Mouse (Mus musculus) adrenal gland, postnatal 36 days (tissue): ENCODE results near the gene Arhgap4. TPM values are rescaled to one million over a fixed set of nuclear protein-coding genes. Genes with fewer than 3 reads are reported as not detected.

Source experiments
- DNase-seq, 2 experiments: peaks; one replicate each; pipeline ENCODE4 v3.0.0; 2021; ENCODE audit warnings: mixed read lengths in 1 of 2
- long read RNA-seq, 2 experiments: library from polyadenylated mRNA; stranded (forward); transcript quantifications; one replicate each; pipeline ENCODE4 v2.0.0; 2021; ENCODE audit warnings: borderline sequencing depth in 2 of 2
- total RNA-seq, 2 experiments: library from RNA; stranded (reverse); gene quantifications; 2 replicates each; pipeline ENCODE4 v1.2.3; 2021

The Arhgap4 gene
- 1 to 10 TPM; 2.9 to 3.0 TPM for total RNA-seq
- long read RNA-seq, experiment 1, partial matches to known transcripts: 3 of 4 reads
- long read RNA-seq, experiment 1, other reads (novel, unspliced or antisense): 0 of 4 reads
- long read RNA-seq, experiment 2, partial matches to known transcripts: 1 of 1 reads
- long read RNA-seq, experiment 2, other reads (novel, unspliced or antisense): 0 of 1 reads

DNA sequence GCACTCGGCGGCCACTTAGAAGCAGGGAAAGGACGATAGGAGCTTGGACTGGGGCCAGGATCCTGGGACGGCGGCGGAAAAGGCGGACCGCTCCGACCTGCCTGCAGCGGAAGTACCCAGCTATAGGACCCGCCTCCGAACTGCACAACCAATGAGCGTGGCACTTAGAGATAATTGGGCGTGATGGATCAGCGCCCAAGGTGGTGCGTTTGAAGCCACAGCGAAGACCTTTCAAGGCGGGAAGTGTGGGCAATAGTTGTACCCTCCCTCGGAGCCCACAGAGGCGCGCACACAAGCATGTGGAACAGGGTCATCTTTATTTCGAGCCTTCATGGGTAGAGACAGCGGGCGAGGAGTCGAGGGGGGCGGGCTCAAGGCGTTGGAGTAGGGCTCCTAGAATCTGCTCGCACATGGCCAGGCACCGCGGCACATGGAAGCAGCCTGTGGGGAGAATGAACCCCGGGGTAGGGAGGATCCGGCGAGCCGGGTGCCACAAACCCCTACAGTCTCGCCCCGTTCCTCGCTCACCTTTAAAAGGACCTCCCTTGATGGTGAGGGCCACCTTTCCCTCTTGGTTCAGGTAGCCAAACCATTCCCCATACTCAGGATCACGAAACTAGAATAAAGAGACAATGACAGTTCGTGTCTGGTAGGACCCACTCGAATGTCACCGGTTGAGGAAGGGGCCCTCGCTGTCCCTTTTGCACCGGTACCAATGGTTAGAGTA, at the start of gene Arhgap4, which contains the start of gene Naa10:
Gene Arhgap4, minus strand, starts transcription at position 48 of the 727 bp plus-strand sequence.
Gene Naa10, minus strand, starts transcription at position 122 of the 727 bp plus-strand sequence.
- peak; percentile 92 to 93 for DNase-seq

DNA sequence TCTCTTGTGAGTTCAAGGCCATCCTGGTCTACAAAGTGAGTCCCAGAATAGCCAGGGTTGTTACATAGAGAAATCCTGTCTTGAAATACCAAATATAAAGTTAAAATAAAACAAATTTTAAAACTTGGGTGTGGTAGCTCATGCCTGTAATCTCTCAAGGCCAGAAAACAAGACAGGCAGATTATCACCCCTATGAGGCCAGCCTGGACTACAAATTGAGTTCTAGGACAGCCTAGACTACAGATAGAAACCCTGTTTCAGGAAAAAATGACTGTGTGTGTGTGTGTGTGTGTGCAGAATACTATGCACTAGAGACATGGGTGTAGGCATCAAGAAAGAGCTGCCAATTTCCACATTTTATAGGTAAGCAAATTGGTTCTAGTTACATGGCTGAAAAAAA, 49.1 kb upstream of the Arhgap4 start:
- DNase-seq: no peak

DNA sequence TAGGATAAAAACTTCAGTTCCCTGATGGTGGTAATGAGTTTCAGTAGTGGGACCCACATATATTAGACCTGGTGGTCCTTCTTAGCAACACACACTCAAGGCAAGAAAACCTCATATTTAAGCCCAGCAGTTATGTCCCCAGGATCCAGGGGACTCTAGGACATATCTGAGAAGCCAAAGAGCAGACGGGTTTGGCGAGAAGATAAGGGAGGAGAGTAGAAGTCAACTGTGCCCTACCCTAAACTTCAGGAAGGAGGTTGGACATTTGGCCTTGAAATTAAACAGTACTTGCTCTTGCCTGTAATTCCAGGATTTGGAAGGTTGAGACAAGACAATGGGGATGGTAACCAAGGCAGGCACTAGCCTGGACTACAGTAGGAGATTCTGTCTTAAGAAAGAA, 48.1 kb upstream of the Arhgap4 start:
- no peak for DNase-seq

DNA sequence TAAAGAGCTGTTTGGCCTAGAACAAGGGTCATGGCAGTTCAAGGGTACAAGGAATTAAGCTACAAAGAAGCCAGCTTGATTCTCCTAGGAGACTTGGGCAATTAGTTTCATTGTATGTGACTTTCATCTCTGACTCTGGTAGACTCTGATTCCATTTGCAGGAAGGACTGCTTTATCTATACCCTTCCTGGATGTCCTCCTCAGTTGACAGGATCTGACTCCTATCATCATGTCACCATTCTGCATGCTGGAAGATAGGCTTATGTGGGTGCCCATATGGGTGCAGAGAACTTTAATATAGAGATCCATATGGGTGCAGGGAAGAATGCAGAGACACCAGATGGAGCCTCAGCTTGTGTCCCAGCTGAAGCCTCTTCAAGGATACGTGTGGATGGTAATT, 47.5 kb upstream of the Arhgap4 start:
- DNase-seq: no peak

DNA sequence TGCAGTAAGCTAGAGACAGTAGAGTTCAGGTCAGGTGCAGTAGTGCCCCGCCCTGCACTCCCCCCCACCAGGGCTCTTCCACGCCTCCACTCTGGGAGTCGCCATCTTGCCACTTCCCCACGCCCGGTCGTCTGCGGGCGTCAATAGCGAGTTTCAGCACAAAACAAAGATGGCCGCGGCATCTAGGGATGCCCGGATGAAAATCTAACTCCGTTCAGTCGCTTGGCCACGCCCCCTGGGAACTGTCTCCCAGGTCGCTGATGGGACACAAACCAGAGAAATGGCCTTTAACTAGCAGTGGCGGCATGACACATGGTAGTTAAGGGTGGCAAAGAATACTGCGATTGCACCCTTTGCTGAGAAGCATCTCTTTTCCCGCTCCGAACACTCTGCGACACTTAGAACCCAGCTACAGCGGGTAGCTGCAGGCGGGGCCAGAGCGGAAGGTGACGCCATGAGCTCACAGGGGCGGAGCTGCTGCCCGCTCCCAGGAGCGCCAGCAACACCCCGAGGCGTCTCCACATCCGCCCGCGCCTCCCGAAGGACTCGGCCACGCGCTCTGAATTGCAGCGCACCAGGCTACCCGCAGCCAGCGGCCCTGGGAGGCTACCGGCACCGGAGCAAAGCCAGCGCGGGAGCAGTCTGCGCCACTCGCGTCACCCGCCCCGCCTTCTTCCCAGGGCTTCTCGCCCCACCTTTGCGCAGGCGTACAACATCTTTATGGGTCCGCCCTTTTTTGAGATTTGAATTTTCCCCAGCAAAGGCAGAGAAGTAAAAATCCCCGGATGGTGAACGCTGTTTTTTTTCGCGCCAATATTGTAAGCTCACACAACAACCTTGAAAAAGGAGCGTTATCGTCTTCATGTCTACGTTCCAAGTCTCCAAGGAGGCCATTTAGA, 45.8 kb upstream of the Arhgap4 start:
- peak; percentile 87 to 88 for DNase-seq

DNA sequence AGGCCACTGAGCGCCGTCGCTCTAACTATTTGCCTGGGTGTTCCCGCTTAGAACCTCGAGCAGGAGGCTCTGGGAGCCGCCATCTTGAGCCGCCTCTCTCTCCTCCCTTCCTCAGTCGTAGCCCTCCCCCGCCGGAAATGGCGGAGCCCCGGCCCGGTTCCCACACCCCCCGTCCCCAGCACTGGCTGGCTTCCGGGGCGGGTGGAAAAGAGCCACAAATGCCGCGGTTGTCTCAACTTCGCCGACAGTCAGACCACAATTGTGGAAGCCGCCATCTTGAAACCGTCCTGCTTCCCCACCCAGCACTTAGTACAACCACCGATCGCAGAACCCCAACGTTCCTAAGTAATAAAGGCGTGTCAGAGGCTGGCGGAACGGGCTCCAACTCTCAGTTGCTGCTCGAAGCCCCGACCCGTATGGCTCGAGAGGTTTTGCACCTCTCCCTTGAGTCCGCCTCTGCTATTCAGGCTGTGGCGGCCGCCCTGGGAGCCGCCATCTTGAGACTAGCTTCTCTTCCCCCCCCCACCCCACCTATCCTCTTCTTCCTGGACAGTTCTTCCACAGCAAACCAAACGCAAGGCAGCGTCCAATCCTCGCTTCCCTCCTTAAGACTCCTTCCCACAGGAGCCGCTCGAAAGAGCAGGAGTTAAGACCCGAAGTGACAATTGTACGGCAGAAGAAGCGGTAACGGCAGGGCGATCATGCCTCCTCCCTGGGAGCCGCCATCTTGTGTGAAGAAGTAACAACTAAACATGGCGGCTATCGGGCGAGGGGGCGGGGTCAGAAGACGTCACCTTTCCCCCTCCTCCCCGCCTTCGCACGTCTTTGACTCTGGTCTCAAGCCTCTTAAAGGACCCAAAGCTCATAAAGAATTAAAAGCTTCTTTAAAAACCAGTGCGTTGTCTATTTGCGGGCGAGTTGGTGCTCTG, 44.8 kb upstream of the Arhgap4 start, which contains the start of gene Hcfc1:
Gene Hcfc1, minus strand, starts transcription at position 110 of the 929 bp plus-strand sequence.
- peak; percentile 92 to 95 for DNase-seq

DNA sequence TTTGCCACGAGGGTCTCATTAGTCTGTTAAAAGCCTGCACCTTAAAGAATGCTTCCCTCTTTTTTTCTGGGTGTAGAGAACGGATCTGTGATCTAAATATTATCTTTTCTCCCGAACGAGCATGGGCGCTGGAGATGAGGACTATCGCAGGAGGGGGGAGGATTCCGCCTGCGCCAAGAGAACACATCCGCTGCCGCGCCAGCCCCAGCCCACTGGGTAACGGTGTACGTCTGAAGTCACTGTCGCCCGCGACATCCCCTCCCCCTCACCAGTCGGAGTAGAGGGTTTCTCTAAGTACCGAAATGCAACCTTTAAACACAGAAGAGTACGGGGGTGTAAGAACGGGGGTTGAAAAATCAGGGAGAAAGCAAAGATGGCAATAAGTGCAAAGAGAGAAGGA, 43.6 kb upstream of the Arhgap4 start:
- peak; percentile 69 to 80 for DNase-seq

DNA sequence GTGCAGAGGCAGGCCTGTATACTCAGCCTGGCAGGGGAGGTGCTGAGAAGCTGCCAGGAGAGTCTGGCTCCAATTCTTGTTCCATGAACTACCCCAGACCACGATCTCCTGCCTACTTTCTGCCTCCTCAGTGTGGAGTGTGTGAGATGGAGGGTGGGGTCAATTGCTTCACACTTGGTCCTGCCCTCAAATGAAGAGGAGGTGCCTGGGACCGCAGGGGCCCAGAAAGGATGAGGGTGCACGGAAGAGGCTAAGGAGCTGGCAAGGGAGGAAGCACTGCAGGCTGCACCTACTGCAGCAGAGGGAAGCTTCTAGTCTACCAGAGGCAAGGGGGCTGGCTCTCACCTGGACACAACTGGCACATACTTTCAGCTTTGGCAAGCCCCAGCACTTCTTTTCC, 42.7 kb upstream of the Arhgap4 start:
- peak in 1 of 2 experiments; percentile 21 for DNase-seq

DNA sequence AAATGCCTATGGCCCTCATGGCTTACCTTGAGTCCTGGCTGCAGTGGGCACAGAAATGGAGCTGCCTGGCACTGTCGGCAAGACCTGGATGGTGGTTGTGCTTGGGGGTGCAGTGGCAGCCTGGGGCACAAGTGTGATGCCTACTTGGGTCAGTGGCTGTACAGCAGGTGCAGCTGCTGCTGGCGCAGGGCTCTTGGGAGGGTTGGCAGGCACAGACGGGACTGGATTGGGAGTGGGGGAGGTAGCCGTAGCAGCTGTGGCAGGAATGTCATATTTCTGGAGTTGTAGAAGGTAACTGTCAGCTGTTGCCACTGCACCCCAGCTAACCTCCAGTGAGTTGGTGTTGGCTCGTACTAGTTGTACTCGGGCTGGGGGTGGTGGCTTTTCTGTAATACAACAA, 33.3 kb upstream of the Arhgap4 start:
- DNase-seq: no peak

DNA sequence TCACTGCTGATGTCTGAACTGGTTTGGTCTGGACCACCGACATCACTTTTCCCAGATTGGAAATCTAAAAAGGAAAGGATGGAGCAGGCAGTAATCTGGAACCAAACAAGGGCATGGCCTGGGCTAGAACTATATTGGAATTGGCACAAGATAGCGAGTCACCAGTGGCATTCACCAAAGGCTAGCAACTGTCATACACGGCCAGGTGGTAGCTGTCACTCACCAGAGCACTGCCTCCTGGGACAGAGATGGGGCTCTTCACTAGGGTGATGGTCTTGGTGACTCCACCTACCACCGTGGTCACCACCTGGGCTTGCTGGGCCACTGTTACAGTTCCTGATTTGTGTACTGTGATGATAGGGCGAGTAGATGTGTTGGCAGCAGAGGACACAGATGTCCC, 30.9 kb upstream of the Arhgap4 start:
- DNase-seq: no peak

DNA sequence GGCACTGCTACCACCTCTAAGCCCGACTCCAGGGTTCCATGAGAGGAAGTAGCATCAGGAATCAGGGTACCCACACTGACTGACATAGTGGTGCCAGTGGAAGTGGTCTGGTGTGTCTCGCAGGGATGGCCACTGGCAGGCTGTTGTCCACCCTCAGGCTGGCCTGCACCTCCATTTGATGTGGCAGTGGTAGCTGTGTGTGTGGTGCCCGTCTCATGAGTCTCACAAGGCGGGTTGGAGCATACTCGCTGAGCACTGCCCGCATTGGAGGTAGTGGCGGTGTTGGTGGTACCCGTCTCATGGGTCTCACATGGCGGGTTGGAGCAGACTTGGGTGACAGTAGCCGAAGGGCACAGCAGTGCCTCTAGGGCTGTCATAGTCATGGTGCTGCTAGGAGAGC, 27.7 kb upstream of the Arhgap4 start:
- DNase-seq: no peak

DNA sequence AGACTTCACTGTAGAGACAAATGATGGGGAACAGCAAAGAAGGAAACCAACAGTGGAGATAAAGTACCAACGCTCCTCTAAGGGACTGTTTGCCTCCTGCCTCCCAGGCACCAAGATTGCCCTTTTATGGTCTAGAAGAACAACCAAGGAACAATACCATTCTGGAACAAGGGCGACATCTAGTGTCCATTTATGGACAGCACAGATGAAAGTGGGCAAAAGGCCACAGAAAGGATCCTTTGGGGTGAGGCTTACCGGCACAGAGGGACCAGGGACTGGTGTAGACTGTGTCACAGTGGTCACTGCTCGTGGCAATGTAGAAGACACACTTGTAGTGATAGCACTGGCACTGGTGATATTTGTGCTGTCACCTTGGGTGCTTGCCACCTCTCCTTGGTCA, 27.0 kb upstream of the Arhgap4 start:
- DNase-seq: peak; percentile 29 to 36

DNA sequence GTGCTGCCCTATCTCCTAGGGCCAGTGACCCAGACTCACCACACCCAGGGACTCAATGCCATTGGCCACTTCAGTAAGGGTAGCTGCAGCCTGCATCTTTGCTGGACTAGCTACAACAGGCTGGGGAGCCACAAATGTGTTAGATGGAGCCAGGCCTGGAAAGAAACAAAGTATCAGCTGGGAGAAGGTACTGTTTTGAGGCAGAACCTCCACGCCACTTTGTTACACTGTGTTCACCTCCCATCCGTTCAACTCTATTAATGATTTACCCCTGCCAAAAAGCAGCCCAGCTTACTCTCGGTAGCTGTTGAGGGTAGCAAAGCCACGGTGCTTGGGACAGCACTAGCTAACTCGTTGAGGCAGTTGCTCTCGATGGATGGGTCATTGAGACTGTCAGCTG, 25.2 kb upstream of the Arhgap4 start:
- DNase-seq: no peak

DNA sequence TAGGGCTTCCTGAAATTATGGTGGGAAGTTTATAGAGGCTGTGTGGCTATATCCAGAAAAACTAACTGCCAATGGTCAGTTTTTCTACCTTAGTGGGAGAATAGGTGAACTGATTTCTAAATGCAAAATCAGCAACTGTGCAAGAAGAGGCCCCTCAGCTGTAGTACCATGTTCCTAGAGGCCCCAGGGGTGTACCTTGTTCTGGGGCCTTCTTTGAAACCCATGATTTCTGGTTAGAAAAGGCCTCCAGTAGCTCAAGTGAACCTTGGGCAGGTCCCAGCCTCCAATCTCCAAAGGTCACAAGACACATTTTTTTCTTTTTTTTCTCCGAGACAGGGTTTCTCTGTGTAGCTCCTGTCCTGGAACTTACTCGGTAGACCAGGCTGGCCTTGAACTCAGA, 20.6 kb upstream of the Arhgap4 start:
- DNase-seq: no peak

DNA sequence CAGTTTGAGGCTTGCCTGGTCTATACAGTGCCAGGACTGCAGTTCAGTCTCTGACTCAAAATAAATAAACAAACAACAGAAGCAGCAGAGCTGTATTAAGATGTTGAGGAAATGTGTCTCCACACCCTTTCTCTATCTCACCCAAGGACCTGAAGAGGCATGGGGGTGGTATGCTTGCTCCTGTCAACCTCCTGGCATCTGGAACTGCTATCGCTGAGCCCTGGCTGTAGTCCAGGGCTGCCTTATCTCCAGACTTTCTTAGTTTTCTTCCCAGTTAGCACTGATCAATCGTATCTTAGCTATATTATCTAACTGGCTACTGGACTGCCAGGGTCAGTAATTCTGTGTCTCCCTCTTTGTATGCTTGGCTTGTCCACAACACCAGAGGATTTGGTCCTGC, 20.2 kb upstream of the Arhgap4 start:
- no peak for DNase-seq

DNA sequence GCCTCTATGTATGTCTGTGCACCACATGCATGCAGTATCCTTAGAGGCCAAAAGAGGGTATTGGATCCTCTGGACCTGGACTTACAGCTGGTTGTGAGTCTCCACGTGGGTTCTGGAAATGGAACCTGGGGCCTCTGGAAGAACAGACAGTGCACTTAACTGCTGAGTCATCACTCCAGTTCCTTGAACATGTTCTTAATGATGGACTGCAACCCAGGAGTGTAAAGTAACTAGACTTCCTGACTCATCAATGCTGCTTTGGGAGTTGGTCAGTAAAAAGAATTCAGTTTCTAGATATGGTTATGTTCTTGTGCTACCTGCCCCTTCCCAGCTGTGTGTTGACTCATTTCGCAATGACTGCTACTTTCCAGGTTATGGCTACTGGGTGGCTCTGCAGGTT, 10.2 kb upstream of the Arhgap4 start:
- no peak for DNase-seq

DNA sequence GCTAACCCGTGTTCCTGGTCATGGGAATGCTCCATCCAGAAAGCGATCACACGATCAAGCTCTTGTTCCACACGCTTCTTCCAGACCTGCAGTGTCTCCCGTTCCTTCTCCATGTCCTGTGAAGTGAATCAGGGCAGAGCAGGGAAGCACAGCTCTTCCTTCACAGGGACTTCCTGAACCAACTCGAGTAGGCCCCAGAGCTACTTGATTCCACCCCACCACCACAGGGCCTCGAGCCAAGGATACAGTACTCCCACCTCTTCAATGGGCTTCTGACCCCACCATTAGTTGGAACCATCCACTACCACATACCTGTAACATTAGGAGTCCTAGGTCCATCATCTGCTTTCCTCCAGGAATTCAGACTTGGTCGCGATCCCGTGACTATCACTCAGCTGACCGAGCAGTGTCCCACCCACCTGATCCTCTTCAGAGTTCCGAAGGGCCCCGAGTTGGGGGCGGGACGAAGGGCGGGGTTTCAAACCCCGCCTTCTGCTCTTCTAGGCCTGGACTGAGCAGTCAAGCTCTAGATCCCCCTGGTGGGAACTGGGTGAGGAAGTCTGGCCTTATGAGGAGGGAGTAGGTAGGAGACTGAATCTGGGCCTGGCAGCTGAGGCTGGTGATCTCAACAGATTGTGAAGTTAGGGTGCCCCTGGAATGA, 8.9 kb upstream of the Arhgap4 start, which contains the start of gene Renbp:
Gene Renbp, minus strand, starts transcription at position 449 of the 661 bp plus-strand sequence.
- peak; percentile 67 to 79 for DNase-seq

DNA sequence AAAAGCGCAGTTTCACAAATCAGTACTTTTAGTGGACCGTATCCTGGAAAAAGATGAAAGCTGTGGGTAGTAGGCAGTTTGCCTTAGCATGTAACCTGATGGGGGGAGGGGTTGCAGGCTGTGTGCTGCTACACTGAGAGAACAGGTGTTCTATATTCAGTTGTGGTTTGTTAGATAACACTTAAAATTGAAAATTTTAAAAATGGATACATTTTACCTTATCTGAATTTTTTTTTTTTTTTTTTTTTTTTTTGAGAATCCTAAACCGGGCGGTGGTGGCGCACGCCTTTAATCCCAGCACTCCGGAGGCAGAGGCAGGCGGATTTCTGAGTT, 846 bp upstream of the Arhgap4 start:
- no peak for DNase-seq

DNA sequence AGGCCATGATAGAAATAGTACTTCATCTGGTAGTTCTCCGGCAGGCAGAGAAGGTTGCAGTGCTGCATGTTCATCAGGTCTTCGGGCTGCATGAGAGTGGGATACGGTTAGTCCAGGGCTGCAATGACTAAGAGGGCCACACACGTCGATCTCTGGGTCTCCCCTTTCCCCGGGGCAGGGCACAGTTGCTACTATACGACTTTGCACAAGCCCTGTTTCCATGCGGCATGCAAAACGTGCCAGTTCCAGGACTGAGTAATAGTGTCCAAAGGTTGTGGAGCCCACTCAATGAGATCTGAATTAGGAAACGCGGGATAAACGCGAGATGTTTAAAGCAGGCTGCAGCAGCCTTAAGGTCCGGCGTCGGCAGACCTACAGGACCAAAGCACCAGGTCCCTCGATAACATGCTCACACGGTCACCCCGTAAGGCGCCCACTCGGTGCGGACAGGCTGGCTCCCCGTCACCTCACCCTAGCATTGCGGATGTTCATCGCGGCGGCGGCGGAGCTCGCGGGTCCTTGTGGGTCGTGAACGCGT, 316 bp downstream of the Arhgap4 start:
- DNase-seq: peak; percentile 10 to 16

DNA sequence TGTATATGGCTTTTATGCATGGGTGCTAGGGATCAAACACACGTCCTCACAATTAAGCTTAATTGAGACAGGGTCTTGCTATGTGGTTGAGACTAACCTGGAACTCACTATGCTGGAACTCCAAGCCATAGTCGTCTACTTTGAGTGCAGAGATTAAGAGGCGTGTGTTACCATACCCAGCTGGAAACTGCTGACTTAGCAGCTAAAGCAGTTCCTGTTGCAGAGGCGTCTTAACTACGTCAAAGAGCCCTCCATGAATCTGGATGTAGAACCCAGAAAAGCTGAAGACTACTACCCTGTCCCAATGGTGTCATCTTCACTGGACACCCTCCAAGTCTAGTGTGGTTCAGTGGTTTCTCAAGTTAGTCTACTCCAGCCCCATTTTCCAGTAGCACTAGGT, 3.0 kb downstream of the Arhgap4 start:
- DNase-seq: no peak

DNA sequence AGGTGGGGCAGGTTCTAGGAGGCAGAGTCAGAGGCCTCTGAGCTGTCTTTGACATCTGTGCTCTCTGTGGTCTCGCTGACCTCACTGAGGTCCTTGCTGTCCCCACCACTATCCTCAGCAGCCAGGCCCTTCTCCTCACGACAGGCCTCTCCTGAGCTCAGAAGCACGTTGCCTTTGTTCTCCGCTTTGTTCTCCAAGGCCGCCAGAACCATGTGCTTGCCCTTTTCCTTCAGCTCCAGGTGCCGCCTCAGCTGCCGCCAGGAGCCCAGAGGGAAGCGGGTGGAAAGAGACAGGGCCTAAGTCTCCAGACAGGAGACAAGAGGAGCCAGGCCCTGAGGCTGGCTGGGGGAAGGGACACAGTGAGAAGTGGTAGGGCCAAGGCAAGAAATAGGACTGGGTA, 4.7 kb downstream of the Arhgap4 start:
- peak; percentile 8 to 14 for DNase-seq
